Mouse (Mus musculus) cerebellum, adult 2 months (tissue): ENCODE results near the gene Arhgef33.

Experiments used
- CTCF ChIP-seq: fragments of 200-500 bp; IDR thresholded peaks from 2 replicates; pipeline ENCODE4 v1.5.1; 2011; ENCODE audit warnings: low read depth, mild to moderate bottlenecking, control low read depth, low read length, moderate library complexity, borderline replicate concordance; ENCODE audit not compliant: insufficient read depth
- POLR2A ChIP-seq: fragments of 200-500 bp; IDR thresholded peaks from 2 replicates; pipeline ENCODE4 v1.6.1; 2011; ENCODE audit warnings: low read length, control low read depth, borderline replicate concordance; ENCODE audit not compliant: insufficient read depth

DNA sequence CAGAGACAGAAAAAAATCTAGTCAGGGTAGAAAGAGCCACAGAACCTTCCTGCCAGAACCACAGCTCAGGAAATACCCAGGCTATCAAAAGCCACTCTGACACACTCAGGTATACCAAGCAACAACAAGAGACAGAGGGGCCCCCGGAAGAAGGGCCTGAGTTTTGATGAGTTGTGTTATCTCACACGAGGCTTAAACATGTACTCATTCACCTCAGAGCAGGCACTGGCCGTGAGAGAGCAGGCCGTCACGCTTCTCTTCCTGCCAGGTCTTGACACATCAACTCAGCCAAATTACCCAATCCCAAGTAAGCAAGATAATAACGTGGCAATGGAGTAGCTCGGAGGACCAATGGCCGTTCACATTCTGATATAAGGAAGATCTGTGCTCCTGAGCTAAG is 16.5 kb downstream of the Arhgef33 start:
- no peak for TF ChIP-seq POLR2A
- TF ChIP-seq CTCF = no peak
